In the genomic region with DNA sequence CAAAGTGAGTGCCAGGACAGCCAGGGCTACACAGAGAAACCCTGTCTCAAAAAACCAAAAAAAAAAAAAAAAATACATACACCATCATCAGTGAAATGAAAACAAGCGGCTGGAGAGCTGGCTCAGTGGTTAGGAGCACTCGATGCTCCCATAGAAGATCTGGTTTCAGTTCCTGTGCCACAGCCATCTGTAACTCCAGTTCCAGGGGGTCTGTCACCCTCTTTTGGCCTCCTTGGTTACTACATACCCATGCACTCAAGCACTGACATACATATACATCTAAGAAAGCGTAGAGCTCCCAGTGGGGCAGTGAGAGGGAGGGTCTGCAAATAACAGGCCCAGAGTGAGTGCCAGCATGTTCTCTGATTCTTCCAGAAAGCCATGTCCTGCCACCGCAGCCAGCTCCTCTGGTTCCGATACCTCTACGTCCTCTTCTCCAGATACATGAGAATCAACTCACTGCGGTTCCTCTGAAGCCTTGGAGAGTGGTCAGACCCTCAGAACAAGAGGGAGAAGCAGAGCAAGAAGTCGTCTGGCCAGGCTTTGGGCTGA, we compare ENCODE assay signal across 11 mouse cellular contexts.
"Had no signal": no experiment of that assay in that cellular context is flagged by ENCODE, and none has a peak within 500 bp of the region (broad histone marks: within the 10 kb centered on the region; RNA-seq: fewer than 3 reads in every experiment).

No protein-coding gene starts in this region.

- H3K36me3 ChIP-seq: midbrain, embryonic 12.5 days had no signal

- H3K9me3 ChIP-seq: limb, embryonic 12.5 days; midbrain, embryonic 12.5 days had no signal

- H3K27me3 ChIP-seq: limb, embryonic 12.5 days; midbrain, embryonic 12.5 days had no signal

- H3K4me3 ChIP-seq: limb, embryonic 12.5 days; midbrain, embryonic 12.5 days had no signal

- ATAC-seq: lung, postnatal 0 days; midbrain, embryonic 16.5 days had no signal

- H3K27ac ChIP-seq: limb, embryonic 12.5 days; liver, embryonic 14.5 days; midbrain, embryonic 12.5 days had no signal

- DNase-seq: kidney, adult 8-10 months; kidney, postnatal 25 days; layer of hippocampus, adult 9-11 months; liver; right cerebral cortex, adult 18-20 months; thymus, postnatal 14 days had no signal

- H3K4me1 ChIP-seq: limb, embryonic 12.5 days had no signal
